Mouse (Mus musculus) hindbrain, embryonic 14.5 days (tissue): Measurements from ENCODE around the gene Scaf11. TPM values are rescaled to one million over a fixed set of nuclear protein-coding genes. Genes with fewer than 3 reads are reported as not detected.

ENCODE experiments used
- ATAC-seq: fragments of 200-750 bp; cut with Nextera tagmentation; 2 replicates; pipeline ENCODE4 v1.8.0; 2017; ENCODE audit warnings: moderate number of reproducible peaks, mild to moderate bottlenecking, moderate TSS enrichment, moderate library complexity; ENCODE audit not compliant: low FRiP score
- DNase-seq: peaks from one replicate; pipeline ENCODE4 v3.0.0-alpha.2; 2015; ENCODE audit warnings: low spot score
- H3K27ac ChIP-seq: fragments of 300-500 bp; sonication (generic); 2 replicates; pipeline ENCODE4 v1.5.1; 2014; ENCODE audit warnings: mild to moderate bottlenecking, moderate library complexity
- H3K27me3 ChIP-seq: fragments of 300-500 bp; sonication (generic); 2 replicates; pipeline ENCODE4 v1.6.1; 2014; ENCODE audit warnings: mild to moderate bottlenecking, low read length, mixed read lengths; ENCODE audit not compliant: control insufficient read depth, insufficient read depth
- H3K36me3 ChIP-seq: fragments of 300-500 bp; sonication (generic); replicated peaks from 2 replicates; pipeline ENCODE4 v1.6.1; 2014; ENCODE audit not compliant: control insufficient read depth, insufficient read depth
- H3K4me1 ChIP-seq: fragments of 300-500 bp; sonication (generic); replicated peaks from 2 replicates; pipeline ENCODE4 v1.6.1; 2014; ENCODE audit warnings: antibody characterized with exemption, low read length, mixed read lengths; ENCODE audit not compliant: control insufficient read depth, insufficient read depth
- H3K4me2 ChIP-seq: fragments of 300-500 bp; sonication (generic); replicated peaks from 2 replicates; pipeline ENCODE4 v1.6.1; 2014; ENCODE audit warnings: mild to moderate bottlenecking, moderate library complexity
- H3K4me3 ChIP-seq: fragments of 300-500 bp; sonication (generic); replicated peaks from 2 replicates; pipeline ENCODE4 v1.5.1; 2014; ENCODE audit warnings: mild to moderate bottlenecking, low read length
- H3K9ac ChIP-seq: fragments of 300-500 bp; sonication (generic); 2 replicates; pipeline ENCODE4 v1.6.1; 2014
- H3K9me3 ChIP-seq: fragments of 300-500 bp; sonication (generic); 2 replicates; pipeline ENCODE4 v1.6.1; 2016; ENCODE audit warnings: low read length; ENCODE audit not compliant: control insufficient read depth
- WGBS: fragments of 180-500 bp; shearing (Covaris S2); extraction: QIAGEN DNeasy Blood & Tissue Kit; methylation state at CpG from one replicate; pipeline ENCODE4 v1.1.7; 2014; 5-methylcytosine and 5-hydroxymethylcytosine counted together
- polyA plus RNA-seq: library from polyadenylated mRNA; unstranded; fragments of >200 nt; fragmentation: Nextera tagmentation; extraction: Ambion mirVana; gene quantifications from 2 replicates; pipeline ENCODE4 v1.2.1, GENCODE M21; 2014

Scaf11 gene
- polyA plus RNA-seq, 1 experiment from 2014 or later: 49.6 TPM

DNA sequence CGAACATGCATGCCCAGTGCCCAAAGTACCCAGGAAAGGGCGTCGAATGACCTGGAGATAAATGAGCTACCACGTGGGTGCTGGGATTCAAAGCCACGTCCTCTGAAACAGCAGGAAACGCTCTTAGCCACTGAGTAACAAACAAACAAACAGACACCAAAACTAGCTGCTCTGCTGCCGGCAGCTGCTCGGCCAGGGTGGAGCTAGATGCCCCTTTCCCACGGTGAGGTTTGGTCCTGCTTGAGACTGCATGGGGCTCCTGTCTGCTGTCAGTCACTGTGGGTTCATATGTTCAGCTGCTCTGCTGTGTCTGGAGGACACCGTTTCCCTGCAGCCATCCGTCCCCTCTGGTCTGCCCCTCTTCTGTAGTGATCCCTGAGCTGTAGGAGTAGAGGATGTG lies 78.4 kb downstream of the Scaf11 start:
- no peak for ATAC-seq
- WGBS: 87% methylated on average over 11 of the region's 11 CpGs
- H3K27me3 ChIP-seq: no peaks in the 10 kb centered on the region
- H3K9me3 ChIP-seq: no peaks in the 10 kb centered on the region
- no peak overlapping the region for H3K4me3 ChIP-seq
- DNase-seq: no peak
- H3K4me2 ChIP-seq: no peak overlapping the region
- peaks cover 60% of the 10 kb centered on the region for H3K36me3 ChIP-seq
- H3K9ac ChIP-seq: no peak overlapping the region
- H3K4me1 ChIP-seq: no peaks in the 10 kb centered on the region
- no peak overlapping the region for H3K27ac ChIP-seq

DNA sequence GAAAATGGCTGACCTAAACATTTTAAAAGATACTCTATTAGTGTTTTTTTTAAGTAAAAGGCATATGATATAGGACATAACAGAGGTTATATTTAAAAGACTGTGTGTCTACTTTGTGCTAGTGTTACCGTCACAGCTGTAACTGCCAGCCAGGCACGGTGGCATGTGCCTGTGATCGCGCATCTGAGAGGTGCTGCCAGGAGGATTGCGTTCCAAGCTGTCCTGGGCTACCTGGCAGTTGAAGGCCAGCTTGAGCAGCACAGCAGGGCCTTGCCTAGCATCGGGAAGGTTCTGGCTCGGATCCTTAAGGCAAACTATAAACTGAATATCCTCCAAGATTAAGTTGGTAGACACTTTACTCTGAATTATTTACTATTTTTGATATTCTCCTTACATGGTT lies 82.9 kb downstream of the Scaf11 start:
- 85% methylated on average over 7 of the region's 7 CpGs for WGBS
- Histone ChIP-seq H3K9ac (no peak overlapping the region), H3K27me3 (no peaks in the 10 kb centered on the region), H3K27ac (no peak overlapping the region), H3K9me3 (no peaks in the 10 kb centered on the region), H3K36me3 (peaks cover 65% of the 10 kb centered on the region), H3K4me3 (no peak overlapping the region), H3K4me1 (no peaks in the 10 kb centered on the region), H3K4me2 (no peak overlapping the region)
- ATAC-seq (no peak), DNase-seq (no peak)

DNA sequence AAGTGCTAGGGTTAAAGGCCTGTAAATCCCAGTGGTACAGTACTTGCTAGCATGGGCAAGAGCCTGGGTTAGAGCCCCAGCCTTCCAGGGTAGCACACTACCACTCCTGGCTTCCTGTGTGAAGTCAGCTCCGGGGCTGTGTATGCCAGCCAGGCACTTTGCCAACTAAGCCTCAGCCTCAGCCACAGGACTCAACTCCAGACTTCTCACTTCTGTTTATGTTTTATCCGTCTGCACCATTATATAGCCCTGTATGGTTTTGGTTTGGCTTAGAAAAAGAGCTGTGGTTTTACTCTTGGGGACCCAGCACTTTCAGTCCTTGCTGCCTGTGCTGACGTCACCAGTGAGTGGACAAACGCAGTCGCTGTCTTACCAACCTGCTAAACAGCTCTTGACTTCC lies 83.4 kb downstream of the Scaf11 start:
- Histone ChIP-seq H3K4me2 (no peak overlapping the region), H3K27ac (0 out of 2 replicates have a peak overlapping the region, but pooled peaks have one; percentile 5), H3K4me3 (no peak overlapping the region), H3K4me1 (no peaks in the 10 kb centered on the region), H3K9me3 (no peaks in the 10 kb centered on the region), H3K9ac (no peak overlapping the region), H3K27me3 (no peaks in the 10 kb centered on the region), H3K36me3 (peaks cover 65% of the 10 kb centered on the region)
- DNase-seq (no peak), ATAC-seq (no peak)
- WGBS: 84% methylated on average over 5 of the region's 5 CpGs

DNA sequence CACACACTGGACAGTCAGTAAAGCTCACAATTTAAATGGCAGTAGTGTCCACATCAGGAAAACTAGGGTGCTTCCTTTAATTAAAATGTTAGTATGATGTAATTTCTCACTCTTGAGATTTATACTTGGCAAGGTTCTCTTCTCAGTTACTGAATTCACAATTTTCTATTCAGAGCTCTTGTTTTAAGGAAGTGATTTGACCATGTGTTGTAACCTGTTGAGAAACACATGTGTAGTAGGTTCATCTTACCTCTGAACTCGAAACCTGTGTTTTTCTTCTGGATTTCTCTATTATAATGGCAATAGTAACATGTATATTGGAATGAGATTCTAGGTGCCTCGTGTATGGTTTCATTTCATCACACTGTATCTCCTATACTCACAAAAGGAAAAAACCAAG lies 84.4 kb downstream of the Scaf11 start:
- H3K4me2 ChIP-seq: no peak overlapping the region
- peaks cover 73% of the 10 kb centered on the region for H3K36me3 ChIP-seq
- H3K4me3 ChIP-seq: no peak overlapping the region
- ATAC-seq (no peak), DNase-seq (no peak)
- 99% methylated on average over 2 of the region's 2 CpGs for WGBS
- no peak overlapping the region for H3K9ac ChIP-seq
- no peaks in the 10 kb centered on the region for H3K9me3 ChIP-seq
- no peaks in the 10 kb centered on the region for H3K4me1 ChIP-seq
- no peak overlapping the region for H3K27ac ChIP-seq
- H3K27me3 ChIP-seq: no peaks in the 10 kb centered on the region

DNA sequence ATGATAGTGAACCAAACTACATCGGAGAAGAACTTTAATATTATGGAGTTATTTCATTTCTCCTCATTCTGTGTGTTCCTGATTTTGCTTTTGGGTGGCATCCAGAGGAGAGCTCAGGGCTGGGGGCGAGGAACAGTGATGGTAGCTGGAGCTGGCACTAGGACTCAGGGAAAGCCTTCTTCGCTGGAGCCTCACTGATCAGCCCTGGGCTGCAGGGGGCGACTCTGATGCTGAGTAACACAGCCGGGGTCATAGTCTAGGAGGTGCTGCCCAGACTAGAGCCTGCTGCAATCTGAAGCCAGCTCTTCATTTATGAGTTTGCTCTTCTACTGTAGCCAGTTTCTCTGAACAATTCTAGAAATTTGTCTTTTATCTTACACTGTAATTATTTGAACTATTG lies 87.5 kb downstream of the Scaf11 start:
- Histone ChIP-seq H3K4me1 (no peaks in the 10 kb centered on the region), H3K9ac (no peak overlapping the region), H3K27me3 (no peaks in the 10 kb centered on the region), H3K4me3 (no peak overlapping the region), H3K27ac (no peak overlapping the region), H3K36me3 (peaks cover 89% of the 10 kb centered on the region), H3K4me2 (no peak overlapping the region), H3K9me3 (no peaks in the 10 kb centered on the region)
- DNase-seq: no peak
- no peak for ATAC-seq
- 84% methylated on average over 5 of the region's 5 CpGs for WGBS

DNA sequence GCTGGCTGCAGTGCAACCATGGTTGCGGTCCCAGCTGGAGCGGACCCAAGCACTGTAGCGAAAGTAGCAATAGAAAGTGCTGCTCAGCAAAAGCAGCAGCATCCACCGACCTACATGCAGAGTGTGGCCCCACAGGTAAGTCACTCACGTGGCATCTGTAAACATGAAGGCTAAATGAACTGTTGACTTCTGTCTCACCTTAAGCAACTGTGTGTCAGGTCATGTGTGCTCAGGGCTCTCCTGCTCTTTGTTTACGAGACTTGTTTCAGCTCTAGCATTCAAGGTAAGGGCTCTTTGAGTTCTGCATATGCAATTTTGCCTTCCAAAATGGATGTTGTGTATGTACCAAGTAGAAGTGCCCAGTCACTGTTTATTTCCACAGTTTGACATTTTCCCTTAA lies 88.0 kb downstream of the Scaf11 start:
- DNase-seq (no peak), ATAC-seq (no peak)
- no peaks in the 10 kb centered on the region for H3K4me1 ChIP-seq
- no peak overlapping the region for H3K9ac ChIP-seq
- no peak overlapping the region for H3K4me2 ChIP-seq
- no peaks in the 10 kb centered on the region for H3K9me3 ChIP-seq
- H3K36me3 ChIP-seq: peaks cover 89% of the 10 kb centered on the region
- no peak overlapping the region for H3K4me3 ChIP-seq
- WGBS: 94% methylated on average over 6 of the region's 6 CpGs
- no peaks in the 10 kb centered on the region for H3K27me3 ChIP-seq
- no peak overlapping the region for H3K27ac ChIP-seq

DNA sequence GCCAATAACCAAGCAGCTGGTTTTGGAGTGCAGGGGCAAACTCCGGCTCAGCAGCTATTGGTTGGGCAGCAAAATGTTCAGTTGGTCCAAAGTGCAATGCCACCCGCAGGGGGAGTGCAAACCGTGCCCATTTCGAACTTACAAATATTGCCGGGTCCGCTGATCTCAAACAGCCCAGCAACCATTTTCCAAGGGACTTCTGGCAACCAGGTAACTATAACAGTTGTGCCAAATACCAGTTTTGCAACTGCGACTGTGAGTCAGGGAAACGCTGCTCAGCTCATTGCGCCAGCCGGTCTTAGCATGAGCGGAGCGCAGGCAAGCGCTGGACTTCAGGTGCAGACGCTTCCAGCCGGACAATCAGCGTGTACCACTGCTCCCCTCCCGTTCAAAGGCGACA lies 89.3 kb downstream of the Scaf11 start:
- no peak for DNase-seq
- H3K27me3 ChIP-seq: no peaks in the 10 kb centered on the region
- H3K4me3 ChIP-seq: no peak overlapping the region
- no peak overlapping the region for H3K27ac ChIP-seq
- H3K9me3 ChIP-seq: no peaks in the 10 kb centered on the region
- WGBS: 97% methylated on average over 18 of the region's 18 CpGs
- no peak overlapping the region for H3K9ac ChIP-seq
- peaks cover 87% of the 10 kb centered on the region for H3K36me3 ChIP-seq
- no peak for ATAC-seq
- H3K4me1 ChIP-seq: no peaks in the 10 kb centered on the region
- H3K4me2 ChIP-seq: no peak overlapping the region

DNA sequence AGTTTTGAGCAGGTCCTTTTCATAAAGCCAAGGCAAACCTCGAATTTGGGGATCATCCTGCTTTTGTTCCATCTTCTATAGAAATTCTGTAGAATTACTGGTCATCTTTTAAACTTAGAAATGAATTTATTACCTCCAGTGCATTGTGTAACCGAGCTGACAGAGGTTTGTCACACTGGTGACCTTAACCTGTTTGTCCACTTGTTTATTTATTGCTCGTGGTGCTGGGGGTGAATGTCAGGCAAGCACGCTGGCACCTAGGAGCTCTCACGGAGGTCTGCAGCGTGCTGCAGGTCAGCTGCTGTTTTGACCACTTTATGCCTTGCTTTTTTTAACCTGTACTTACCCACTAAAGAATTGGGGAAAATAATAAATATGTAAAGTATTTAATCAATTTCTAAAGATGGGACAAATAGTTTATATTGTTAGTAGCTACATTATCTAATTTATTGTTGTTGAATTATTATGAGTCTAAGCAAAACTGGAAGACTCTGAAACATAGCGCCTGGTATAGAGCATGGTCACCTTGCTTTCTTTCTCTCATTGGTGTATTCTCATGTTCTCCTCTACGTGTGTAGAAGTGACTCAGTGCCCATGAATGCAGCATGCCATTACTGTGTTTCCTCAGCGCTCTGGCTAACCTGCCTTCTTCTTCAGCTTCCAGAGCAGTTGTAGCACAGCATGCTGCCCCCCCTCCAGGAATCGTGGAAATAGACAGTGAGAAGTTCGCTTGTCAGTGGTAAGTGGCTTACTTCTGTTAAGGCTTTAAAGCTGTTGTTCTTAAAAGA lies 94.3 kb downstream of the Scaf11 start:
- H3K4me2 ChIP-seq: no peak overlapping the region
- ATAC-seq (no peak), DNase-seq (no peak)
- 90% methylated on average over 11 of the region's 11 CpGs for WGBS
- no peak overlapping the region for H3K9ac ChIP-seq
- peaks cover 97% of the 10 kb centered on the region for H3K36me3 ChIP-seq
- no peak overlapping the region for H3K27ac ChIP-seq
- H3K27me3 ChIP-seq: no peaks in the 10 kb centered on the region
- no peaks in the 10 kb centered on the region for H3K9me3 ChIP-seq
- no peaks in the 10 kb centered on the region for H3K4me1 ChIP-seq
- no peak overlapping the region for H3K4me3 ChIP-seq

DNA sequence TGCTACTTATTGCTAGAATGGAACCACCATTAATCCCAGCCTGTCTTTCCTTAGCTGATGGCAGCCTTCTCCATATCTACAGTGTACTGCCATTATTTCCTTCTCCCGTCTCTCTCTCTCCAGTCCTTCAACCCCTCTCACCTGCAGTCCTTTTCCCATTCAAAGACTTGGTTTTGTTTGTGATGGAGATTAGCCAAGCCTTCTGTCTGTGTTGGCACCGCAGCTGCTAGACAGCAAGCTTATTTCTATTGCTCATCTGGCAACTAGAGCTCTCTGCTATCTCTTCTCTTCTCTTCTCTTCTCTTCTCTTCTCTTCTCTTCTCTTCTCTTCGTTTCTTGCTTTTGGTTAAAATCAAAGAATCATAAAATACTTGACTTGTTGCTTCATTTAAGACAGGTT lies 95.3 kb downstream of the Scaf11 start:
- Histone ChIP-seq H3K27me3 (no peaks in the 10 kb centered on the region), H3K4me2 (no peak overlapping the region), H3K4me3 (no peak overlapping the region), H3K9ac (no peak overlapping the region), H3K9me3 (no peaks in the 10 kb centered on the region), H3K27ac (no peak overlapping the region), H3K36me3 (peaks cover 96% of the 10 kb centered on the region), H3K4me1 (no peaks in the 10 kb centered on the region)
- ATAC-seq (no peak), DNase-seq (no peak)
- WGBS: 65% methylated on average over 3 of the region's 3 CpGs
